Comparison of ENCODE assay signal across 10 mouse cellular contexts in the genomic region with DNA sequence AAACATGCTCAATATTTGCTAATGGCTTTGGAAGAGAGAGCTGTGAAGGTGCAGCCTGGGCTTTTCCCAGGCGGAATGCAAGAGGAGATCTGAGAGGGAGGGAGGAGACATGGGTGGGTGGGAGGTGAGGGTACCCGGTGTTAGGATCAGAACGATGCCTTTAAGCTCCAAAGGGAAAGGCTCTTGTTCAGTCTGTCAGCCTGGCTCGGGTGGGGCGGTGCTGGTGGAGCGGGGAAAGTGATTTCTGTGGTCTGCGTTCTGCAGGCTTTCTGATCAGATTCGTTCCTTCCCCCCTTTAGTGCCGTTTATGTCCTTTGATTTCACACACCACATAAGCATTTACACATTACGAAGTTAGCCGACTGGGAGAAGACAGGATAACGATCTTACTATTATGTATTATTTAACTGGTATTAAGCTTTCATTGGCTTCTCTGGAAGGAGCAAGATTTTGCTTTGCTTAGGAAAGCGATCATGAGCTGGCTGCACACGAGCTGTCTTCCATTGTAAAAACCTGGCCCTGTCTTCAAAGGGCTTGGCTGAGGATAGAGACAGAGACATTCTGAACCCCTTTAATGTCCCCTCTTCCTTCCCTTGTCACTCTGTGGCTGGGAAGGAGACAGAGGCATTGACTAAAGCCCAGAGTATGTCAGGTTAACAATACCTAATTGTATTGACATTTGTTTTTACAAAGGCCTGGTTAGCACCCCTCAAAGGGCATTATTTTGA. TPM values are rescaled to one million over a fixed set of nuclear protein-coding genes. Genes with fewer than 3 reads are reported as not detected.
DNase-seq lines count a peak whose midpoint lies in the region; ATAC-seq and TF ChIP-seq lines count a peak whose summit lies in the region.
"Had no signal": no experiment of that assay in that cellular context is flagged by ENCODE, and none has a peak within 500 bp of the region (broad histone marks: within the 10 kb centered on the region; RNA-seq: fewer than 3 reads in every experiment).

No protein-coding gene starts in this region.

- H3K4me1 ChIP-seq in cortical plate, adult 2 months (ENCODE audit: control insufficient read depth, insufficient read depth, low read length), result no peaks in the 10 kb centered on the region; the same call in 1 of the 2 replicates
- H3K4me1 ChIP-seq in hindbrain, embryonic 12.5 days, result peaks cover 13% of the 10 kb centered on the region
- H3K4me1 ChIP-seq in midbrain, embryonic 13.5 days (replicated peaks), result peaks cover 33% of the 10 kb centered on the region

- 9% methylated on average over 14 of the region's 14 CpGs for WGBS in hindbrain, embryonic 12.5 days
- 3% methylated on average over 14 of the region's 14 CpGs for WGBS in midbrain, embryonic 13.5 days

- peak; percentile 25 for DNase-seq in embryo, embryonic 11 days
- DNase-seq in embryo, embryonic 10.5 days (ENCODE audit: low spot score), result no peak
- no peak for DNase-seq in urinary bladder, adult 18-20 months (ENCODE audit: low spot score in 2 of 2)
- no peak for DNase-seq in c-Kit-positive CD71-positive TER-119-positive erythroid progenitor cells, embryonic 14.5 days (ENCODE audit: low spot score)
- DNase-seq in retina, postnatal 1 day, result no peak
- DNase-seq: adrenal gland, postnatal 36 days had no signal

- peak overlapping the region; percentile 22 for H3K4me3 ChIP-seq in cortical plate, adult 2 months (ENCODE audit: insufficient read depth, low read length)
- no peak overlapping the region for H3K4me3 ChIP-seq in hindbrain, embryonic 12.5 days
- peak overlapping the region; percentile 13 for H3K4me3 ChIP-seq in midbrain, embryonic 13.5 days (replicated peaks)

- TF ChIP-seq CTCF in cortical plate, adult 2 months (IDR thresholded peaks at IDR 0.05; ENCODE audit: extremely low read depth, insufficient read depth, low read length), result no peak

- H3K4me2 ChIP-seq in hindbrain, embryonic 12.5 days (replicated peaks), result peak overlapping the region; percentile 41
- peak overlapping the region; percentile 44 for H3K4me2 ChIP-seq in midbrain, embryonic 13.5 days (replicated peaks)
- H3K4me2 ChIP-seq: heart, embryonic 11.5 days had no signal

- no peaks in the 10 kb centered on the region for H3K36me3 ChIP-seq in hindbrain, embryonic 12.5 days
- H3K36me3 ChIP-seq in midbrain, embryonic 13.5 days, result no peaks in the 10 kb centered on the region

- no peak overlapping the region for H3K27ac ChIP-seq in cortical plate, adult 2 months (ENCODE audit: insufficient read depth, low read length)
- peak overlapping the region; percentile 55 for H3K27ac ChIP-seq in hindbrain, embryonic 12.5 days
- H3K27ac ChIP-seq in midbrain, embryonic 13.5 days, result peak overlapping the region; percentile 68

- H3K27me3 ChIP-seq in hindbrain, embryonic 12.5 days, result no peaks in the 10 kb centered on the region
- no peaks in the 10 kb centered on the region for H3K27me3 ChIP-seq in midbrain, embryonic 13.5 days

- no peaks in the 10 kb centered on the region for H3K9me3 ChIP-seq in hindbrain, embryonic 12.5 days (replicated peaks)
- no peaks in the 10 kb centered on the region for H3K9me3 ChIP-seq in midbrain, embryonic 13.5 days

- no peak for TF ChIP-seq POLR2A in cortical plate, adult 2 months (IDR thresholded peaks at IDR 0.05; ENCODE audit: extremely low read depth, insufficient read depth, low read length)

- peak overlapping the region; percentile 51; the same call in 1 of the 2 replicates for H3K9ac ChIP-seq in hindbrain, embryonic 12.5 days
- peak overlapping the region; percentile 49 for H3K9ac ChIP-seq in midbrain, embryonic 13.5 days (replicated peaks)

- no peak for ATAC-seq in hindbrain, embryonic 12.5 days (ENCODE audit: low FRiP score)
- ATAC-seq in midbrain, embryonic 13.5 days, result peak; percentile 77

RNA-seq across cellular contexts. Expression of a gene that starts 19.7 kb away (rescaled TPM):
- 8.1 and 8.7 TPM in 2 replicates for polyA plus RNA-seq in cortical plate, adult 2 months (2012; rRNA removed)
- 54.9 and 58.4 TPM in 2 replicates for polyA plus RNA-seq in hindbrain, embryonic 12.5 days (2016; fragmentation: Nextera tagmentation; extraction: Ambion mirVana)
- 41.6 and 43.3 TPM in 2 replicates for polyA plus RNA-seq in midbrain, embryonic 13.5 days (2015; fragmentation: Nextera tagmentation; extraction: Ambion mirVana)
